Mouse (Mus musculus) heart, adult 2 months (tissue): ENCODE measurements around the gene Lrrc49.

Source experiments
- CTCF ChIP-seq: fragments of 200-600 bp; IDR thresholded peaks from 2 replicates; pipeline ENCODE4 v1.8.1; 2022; ENCODE audit warnings: antibody characterized with exemption, mild to moderate bottlenecking, moderate library complexity
- EP300 ChIP-seq: fragments of 200-500 bp; IDR thresholded peaks from 2 replicates; pipeline ENCODE4 v1.6.1; 2011; ENCODE audit warnings: low read depth, low read length, control low read depth; ENCODE audit not compliant: insufficient read depth
- POLR2A ChIP-seq: fragments of 200-500 bp; IDR thresholded peaks from 2 replicates; pipeline ENCODE4 v1.6.1; 2011; ENCODE audit warnings: mild to moderate bottlenecking, low read depth, low read length, control low read depth; ENCODE audit not compliant: insufficient read depth

GRCm38 (mm10) chr9:60734321-60734720, 46.4 kb upstream of the Lrrc49 start:
- no peak for TF ChIP-seq CTCF
- no peak for TF ChIP-seq POLR2A
- no peak for TF ChIP-seq EP300
